Mouse (Mus musculus) thymus, postnatal 0 days (tissue): ENCODE measurements at regions not wholly inside any gene's neighbourhood (a gene's known extent, or its start where the extent isn't known, plus 50 kb on each side); places are given as distances from the start of the nearest gene placed in this dataset.

Source experiments
- DNase-seq: peaks from one replicate; pipeline ENCODE4 v3.0.0-alpha.2; 2015; ENCODE audit warnings: low spot score

DNA sequence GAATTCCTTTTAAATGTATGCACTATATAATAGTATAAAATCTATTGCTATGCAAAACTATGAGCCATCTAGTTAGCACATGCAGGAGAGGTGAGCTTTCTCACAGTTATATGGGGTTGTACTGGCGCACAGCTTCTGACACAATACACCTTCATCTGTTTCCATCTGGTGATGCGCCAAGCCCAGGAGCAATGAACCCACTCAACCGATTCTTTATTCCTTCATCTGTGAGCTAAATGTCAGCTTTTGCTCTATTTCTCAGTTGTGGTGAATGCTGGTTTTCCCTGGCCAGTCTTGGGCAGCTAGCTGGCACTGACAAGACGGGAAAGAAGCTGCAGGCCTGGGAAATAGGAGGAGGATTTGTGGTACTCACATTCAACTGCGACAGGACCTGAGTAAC is 225.4 kb downstream of the Gm19410 start:
- DNase-seq = no peak

- peak; percentile 21 for DNase-seq
Observed at GRCm38 (mm10) chr8:35991936-35992603, 226.5 kb downstream of the Gm19410 start.

DNA sequence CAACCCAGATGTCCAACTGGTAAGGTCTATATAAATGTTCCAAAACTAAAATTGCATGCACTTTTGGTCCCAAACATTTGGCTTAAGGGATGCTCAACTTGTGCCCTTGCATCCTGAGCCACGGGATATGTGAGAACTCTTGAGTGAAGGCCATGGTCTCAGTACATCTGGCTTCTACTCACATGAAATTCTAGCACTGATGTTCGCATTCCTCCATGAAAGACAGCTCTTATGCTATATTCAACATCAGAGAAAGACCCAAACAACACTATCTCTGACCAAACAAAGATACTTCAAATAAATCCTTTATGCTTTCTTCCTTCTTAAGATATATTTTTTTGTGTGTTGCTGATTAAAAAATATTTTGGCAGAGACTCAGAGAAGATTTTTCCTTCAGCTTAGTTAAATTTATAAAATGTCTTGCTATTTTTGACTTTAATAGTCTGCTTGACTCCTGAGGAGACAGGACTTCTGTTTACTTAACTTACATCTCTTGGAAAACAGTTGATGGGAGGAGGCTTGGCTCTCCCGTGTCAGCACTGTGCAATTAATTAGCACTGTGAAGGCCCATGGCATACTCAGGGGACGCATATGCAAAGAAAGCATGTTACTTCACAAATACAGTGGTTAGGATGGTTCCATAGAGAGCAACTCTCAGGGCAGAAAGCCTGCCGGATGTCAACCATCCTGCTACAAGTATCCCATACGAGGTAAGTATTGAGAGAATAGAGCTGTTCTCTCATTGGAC is 230.9 kb downstream of the Gm19410 start:
- DNase-seq = no peak

DNA sequence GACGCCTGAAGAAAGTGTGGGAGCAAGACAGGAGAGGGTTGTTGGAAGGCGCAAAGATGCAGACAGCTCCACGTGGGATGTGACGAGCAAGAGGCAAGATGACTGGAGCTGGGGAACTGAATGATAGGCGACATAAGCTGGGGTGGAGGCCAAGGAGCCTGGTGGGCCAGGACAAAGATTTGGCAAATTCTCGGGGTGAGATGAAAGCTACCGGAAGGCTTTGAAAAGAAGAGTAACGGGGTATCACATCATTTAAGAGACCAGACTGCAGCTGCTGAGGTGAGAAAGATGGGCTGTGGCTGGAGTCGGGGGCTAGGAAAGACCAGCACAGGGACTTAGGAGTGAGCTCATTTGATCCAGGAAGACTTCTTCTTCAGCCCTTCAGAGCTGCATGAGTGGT is 234.0 kb downstream of the Gm19410 start:
- no peak for DNase-seq

- DNase-seq = no peak
Observed at GRCm38 (mm10) chr8:36004387-36004786, 238.8 kb downstream of the Gm19410 start.

DNA sequence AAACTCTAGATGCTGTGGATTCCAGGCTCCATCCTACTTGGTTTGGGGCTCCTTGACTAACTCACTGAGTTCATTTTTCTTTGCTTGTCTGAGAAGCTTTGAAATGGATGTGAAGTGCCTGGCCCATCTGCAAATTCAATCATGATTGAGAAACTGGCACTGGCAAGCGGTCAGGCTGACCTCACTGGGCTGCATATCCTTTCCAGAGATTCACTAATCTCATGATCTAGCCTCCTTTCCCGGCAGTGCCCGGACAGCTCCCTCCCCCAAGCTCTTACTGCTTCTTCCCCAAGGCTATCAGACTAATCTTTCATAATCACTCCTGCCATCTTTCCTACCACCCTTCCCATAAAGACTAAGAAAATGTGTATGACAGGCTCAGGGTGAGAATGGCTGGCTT is 239.9 kb downstream of the Gm19410 start:
- DNase-seq = no peak

- DNase-seq = no peak
Observed at GRCm38 (mm10) chr8:36007724-36008123, 242.1 kb downstream of the Gm19410 start.

- no peak for DNase-seq
Observed at GRCm38 (mm10) chr8:36009565-36009964, 244.0 kb downstream of the Gm19410 start.

DNA sequence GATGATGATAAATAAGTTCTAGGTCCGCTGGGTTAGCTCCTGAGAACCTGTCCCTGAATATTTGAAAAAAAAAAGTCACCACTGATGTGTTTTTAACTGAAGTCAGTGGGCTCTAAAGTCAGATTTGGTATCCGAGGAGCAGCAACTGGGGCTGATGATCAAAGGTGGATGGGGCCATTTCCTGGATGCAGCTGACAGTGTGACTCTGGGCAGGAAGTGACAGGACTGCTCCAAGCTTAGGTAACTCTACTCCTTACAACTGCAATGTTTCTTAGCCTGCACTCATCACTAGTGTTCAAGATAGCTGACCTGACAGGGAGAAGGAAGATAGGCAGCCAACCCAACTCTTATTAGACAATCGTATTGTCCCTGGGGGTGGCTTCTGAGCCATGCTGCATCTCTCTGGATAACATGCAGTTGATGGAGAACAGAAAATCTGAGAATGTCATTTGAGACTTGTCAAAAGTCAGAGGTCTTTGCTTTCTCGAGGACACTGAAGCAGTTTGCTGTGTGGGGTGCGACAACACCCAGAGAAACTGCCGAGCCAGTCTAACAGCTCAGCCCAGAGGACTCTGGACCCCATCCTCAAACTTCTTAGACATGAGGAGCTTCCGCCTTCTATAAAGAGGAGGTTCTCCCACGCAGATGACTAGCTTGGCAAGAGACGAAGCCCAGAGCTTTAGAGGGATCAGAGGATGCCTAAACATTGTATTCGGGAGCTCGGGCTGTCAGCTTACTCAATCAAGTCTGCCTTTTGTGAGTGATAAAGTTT is 245.0 kb downstream of the Gm19410 start:
- DNase-seq = peak; percentile 74

GRCm38 (mm10) chr8:36014862-36015261 is 249.3 kb downstream of the Gm19410 start:
- DNase-seq = no peak

DNA sequence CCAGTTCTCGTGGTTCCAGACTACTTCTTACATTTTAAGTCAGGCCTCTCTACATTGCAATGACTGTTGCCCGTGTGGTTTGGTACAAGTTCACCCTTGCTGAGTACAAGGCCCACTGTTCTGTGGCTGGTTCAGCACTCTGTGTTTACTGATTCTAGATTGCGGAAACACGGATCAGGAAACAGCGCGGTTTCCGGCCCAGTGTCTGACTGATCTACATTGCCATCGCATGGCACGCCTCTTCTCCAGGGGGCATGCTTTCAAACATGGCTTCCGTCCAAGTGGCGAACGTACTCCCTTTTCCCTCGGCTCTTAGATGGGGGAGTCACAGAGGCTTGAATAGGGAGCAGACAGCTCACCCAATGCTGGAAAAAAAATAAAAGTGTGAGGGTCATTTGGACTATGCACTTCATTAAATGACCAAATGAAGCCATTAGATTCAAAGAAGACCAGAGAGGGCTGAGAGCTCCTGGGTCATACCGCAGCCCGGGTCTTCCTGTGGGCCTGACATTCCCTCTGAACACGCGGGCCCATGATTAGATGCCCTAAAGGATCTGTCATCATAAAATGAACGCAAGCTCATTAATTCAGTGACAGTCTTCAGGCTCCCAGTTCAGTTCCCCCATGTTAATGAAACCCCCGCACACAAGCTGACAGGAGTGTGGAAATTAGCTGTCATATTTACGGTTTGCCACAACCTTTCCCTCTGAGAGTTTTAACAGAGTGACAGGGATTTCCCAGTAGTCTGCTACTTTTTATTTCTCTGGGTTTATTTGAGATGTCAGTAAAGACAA is 250.9 kb downstream of the Gm19410 start:
- DNase-seq = peak; percentile 58

- DNase-seq = peak; percentile 22
Observed at GRCm38 (mm10) chr8:36018993-36019753, 253.6 kb downstream of the Gm19410 start.

- no peak for DNase-seq
Observed at GRCm38 (mm10) chr8:36019895-36020294, 254.3 kb downstream of the Gm19410 start.

GRCm38 (mm10) chr8:36027586-36027985 is 262.0 kb downstream of the Gm19410 start:
- no peak for DNase-seq

DNA sequence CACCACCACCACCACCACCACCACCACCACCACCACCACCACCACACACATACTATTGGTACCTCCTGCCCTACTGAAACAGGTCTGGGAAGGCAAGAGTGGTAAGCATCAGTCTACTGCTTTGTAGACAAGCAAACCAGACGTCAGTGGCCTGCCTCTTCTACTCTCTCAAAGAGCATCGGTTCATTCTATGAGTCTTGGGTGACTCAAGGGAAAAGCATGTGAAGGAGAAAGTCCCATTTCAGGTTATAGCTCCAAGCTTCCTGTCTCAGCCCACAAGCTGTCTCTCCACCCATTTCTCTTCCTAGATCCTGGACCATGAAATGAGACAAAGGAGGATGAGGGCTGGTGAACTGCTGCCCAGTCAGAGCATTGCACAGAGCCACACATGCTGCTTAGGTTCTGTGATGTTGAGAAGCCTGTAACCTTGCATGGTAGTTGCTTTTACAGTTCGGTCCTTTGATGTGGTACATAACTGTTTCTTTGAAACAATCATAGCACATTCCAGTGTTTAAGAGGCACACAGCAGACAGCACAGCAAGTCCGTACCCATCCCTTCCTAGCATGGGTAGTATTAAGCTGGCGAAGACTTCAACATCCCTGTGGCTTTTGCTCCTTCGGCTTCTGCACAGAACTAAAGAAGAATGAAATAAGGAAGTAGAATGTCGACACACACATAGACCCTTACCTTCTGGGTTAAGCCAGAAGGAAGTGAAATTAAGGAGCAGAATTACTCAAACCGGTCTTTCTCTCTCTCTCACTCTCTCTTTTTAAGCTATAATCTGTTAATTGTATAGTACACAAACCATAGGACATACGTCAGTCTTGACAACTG is 262.7 kb downstream of the Gm19410 start:
- DNase-seq = peak; percentile 80

DNA sequence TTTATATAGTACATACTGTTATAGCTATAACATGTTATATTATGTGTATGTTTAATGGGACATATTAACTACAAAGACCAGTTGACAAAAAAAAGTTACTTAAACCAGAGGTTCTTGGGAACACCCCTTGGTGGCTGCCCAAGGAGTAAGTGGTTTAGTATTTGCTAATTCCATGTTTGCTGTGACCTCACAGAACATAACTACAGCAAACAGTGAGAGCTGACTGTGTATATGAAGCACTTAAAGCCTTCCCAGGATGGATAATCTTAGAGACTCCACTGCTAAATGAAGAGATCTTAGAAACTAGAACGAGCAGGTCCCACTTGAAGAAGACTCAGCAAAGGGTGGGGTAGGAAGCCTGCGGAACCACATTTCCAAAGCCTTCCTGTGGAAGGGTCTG is 263.9 kb downstream of the Gm19410 start:
- DNase-seq = no peak

- DNase-seq = no peak
Observed at GRCm38 (mm10) chr8:36030237-36030636, 264.6 kb downstream of the Gm19410 start.

GRCm38 (mm10) chr8:36031966-36032719 is 266.6 kb downstream of the Gm19410 start:
- DNase-seq = no peak

DNA sequence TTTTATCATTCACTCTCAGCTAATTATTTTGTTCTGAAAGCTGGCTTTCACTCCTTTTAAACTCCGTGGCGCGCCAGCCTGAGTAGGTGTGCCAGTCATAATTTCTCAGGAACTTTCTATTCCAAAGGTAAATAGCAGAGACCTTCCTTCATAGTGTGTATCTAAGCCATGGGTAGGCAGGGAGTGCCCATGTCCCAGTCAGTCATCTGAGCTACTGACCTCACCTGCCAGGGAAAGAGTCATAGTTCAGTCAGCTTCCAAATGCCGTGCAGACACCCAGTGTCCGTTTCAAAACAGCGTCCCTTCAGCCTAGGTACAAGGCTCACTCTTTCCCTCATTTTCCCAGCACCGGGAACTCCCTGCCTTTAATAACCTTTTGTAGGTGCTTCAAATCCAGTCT is 269.7 kb downstream of the Gm19410 start:
- no peak for DNase-seq
